Mouse (Mus musculus) stomach, postnatal 0 days (tissue): ENCODE data around the gene Zfp174. TPM values are rescaled to one million over a fixed set of nuclear protein-coding genes. Genes with fewer than 3 reads are reported as not detected.
A peak's percentile ranks its signal among the peaks of the same experiment; 100 is the strongest.
"Not testable (repeated sequence)": the region's sequence is repeated elsewhere in the genome, so short reads cannot be mapped to it uniquely, and the experiment has no call there.

Source experiments
- ATAC-seq: fragments of 200-750 bp; cut with Nextera tagmentation; 2 replicates; pipeline ENCODE4 v1.8.0; 2017; ENCODE audit not compliant: low FRiP score, low TSS enrichment
- DNase-seq: peaks from one replicate; pipeline ENCODE4 v3.0.0-alpha.2; 2016; ENCODE audit warnings: low spot score
- H3K27ac ChIP-seq: fragments of 300-500 bp; sonication (generic); replicated peaks from 2 replicates; pipeline ENCODE4 v1.5.1; 2014; ENCODE audit warnings: mild to moderate bottlenecking, control low read depth
- H3K27me3 ChIP-seq: fragments of 300-500 bp; sonication (generic); 2 replicates; pipeline ENCODE4 v1.6.1; 2014; ENCODE audit warnings: low read length; ENCODE audit not compliant: control insufficient read depth, insufficient read depth
- H3K36me3 ChIP-seq: fragments of 300-500 bp; sonication (generic); 2 replicates; pipeline ENCODE4 v1.6.1; 2014; ENCODE audit warnings: low read length, mixed read lengths; ENCODE audit not compliant: control insufficient read depth, insufficient read depth
- H3K4me1 ChIP-seq: fragments of 300-500 bp; sonication (generic); replicated peaks from 2 replicates; pipeline ENCODE4 v1.6.1; 2014; ENCODE audit warnings: antibody characterized with exemption; ENCODE audit not compliant: control insufficient read depth, insufficient read depth
- H3K4me2 ChIP-seq: fragments of 300-500 bp; sonication (generic); replicated peaks from 2 replicates; pipeline ENCODE4 v1.6.1; 2014; ENCODE audit warnings: low read depth, mild to moderate bottlenecking, control low read depth, moderate library complexity
- H3K4me3 ChIP-seq: fragments of 300-500 bp; sonication (generic); 2 replicates; pipeline ENCODE4 v1.5.1; 2014; ENCODE audit warnings: low read depth, low read length, control low read depth
- H3K9ac ChIP-seq: fragments of 300-500 bp; sonication (generic); 2 replicates; pipeline ENCODE4 v1.6.1; 2014; ENCODE audit warnings: mild to moderate bottlenecking, low read length, control low read depth, mixed read lengths
- H3K9me3 ChIP-seq: fragments of 300-500 bp; sonication (generic); 2 replicates; pipeline ENCODE4 v1.6.1; 2016; ENCODE audit warnings: low read length; ENCODE audit not compliant: control insufficient read depth
- CTCF ChIP-seq: IDR thresholded peaks from 2 replicates; pipeline ENCODE4 v1.5.1; 2016; ENCODE audit warnings: antibody characterized with exemption, low read depth, mild to moderate bottlenecking, moderate library complexity
- EP300 ChIP-seq: optimal IDR thresholded peaks from 2 replicates; pipeline ENCODE3; 2016; ENCODE audit warnings: antibody characterized with exemption
- WGBS: fragments of 180-500 bp; shearing (Covaris S2); extraction: QIAGEN DNeasy Blood & Tissue Kit; methylation state at CpG from one replicate; pipeline ENCODE4 v1.1.7; 2014; 5-methylcytosine and 5-hydroxymethylcytosine counted together
- polyA plus RNA-seq: library from polyadenylated mRNA; unstranded; fragments of >200 nt; fragmentation: Nextera tagmentation; extraction: Ambion mirVana; gene quantifications from 2 replicates; pipeline ENCODE4 v1.2.1, GENCODE M21; 2015

Zfp174 gene
- polyA plus RNA-seq, 1 experiment from 2014 or later: 0.44 TPM

DNA sequence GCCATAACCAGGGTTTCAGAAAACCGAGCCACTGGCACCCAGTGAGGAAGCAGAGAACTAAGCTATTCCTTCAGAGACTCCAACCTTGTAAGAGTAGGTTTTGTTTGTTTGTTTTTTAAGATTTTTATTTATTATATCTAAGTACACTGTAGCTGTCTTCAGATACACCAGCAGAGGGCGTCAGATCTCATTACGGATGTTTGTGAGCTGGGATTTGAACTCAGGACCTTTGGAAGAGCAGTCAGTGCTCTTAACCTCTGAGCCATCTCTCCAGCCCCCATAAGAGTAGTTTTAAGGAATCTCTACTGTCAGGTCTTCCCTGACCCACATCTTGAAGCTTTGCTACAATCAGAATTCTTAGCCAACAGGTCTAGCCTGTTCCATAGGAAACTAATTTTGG lies 1.3 kb downstream of the Zfp174 start:
- no peaks in the 10 kb centered on the region for H3K36me3 ChIP-seq
- DNase-seq: no peak
- 0 out of 2 replicates have a peak, but pooled peaks cover 3% of the 10 kb centered on the region for H3K4me1 ChIP-seq
- no peak overlapping the region for H3K9ac ChIP-seq
- H3K27me3 ChIP-seq: no peaks in the 10 kb centered on the region
- no peak overlapping the region for H3K4me2 ChIP-seq
- no peak for ATAC-seq
- H3K4me3 ChIP-seq: no peak overlapping the region
- TF ChIP-seq EP300 (no peak), CTCF (peak; percentile 40)
- no peaks in the 10 kb centered on the region for H3K9me3 ChIP-seq
- H3K27ac ChIP-seq: no peak overlapping the region
- WGBS: 72% methylated on average over 3 of the region's 3 CpGs

DNA sequence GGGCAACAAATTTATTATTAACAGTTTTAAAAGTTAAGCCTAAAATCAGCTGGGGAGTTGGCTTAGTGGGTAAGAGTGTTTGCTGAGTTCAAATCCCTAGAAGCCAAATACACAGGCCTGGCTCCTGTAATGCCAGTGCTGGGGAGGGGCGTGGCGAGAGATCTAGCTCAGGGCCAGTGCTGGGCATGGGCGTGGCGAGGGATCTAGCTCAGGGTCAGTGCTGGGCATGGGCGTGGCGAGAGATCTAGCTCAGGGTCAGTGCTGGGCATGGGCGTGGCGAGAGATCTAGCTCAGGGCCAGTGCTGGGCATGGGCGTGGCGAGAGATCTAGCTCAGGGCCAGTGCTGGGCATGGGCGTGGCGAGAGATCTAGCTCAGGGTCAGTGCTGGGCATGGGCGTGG lies 4.2 kb downstream of the Zfp174 start:
- not testable (repeated sequence) for H3K9ac ChIP-seq, DNase-seq, H3K4me1 ChIP-seq, H3K27ac ChIP-seq, H3K27me3 ChIP-seq, ATAC-seq, H3K36me3 ChIP-seq, H3K9me3 ChIP-seq, H3K4me2 ChIP-seq, H3K4me3 ChIP-seq
- 79% methylated on average over 11 of the region's 13 CpGs for WGBS

DNA sequence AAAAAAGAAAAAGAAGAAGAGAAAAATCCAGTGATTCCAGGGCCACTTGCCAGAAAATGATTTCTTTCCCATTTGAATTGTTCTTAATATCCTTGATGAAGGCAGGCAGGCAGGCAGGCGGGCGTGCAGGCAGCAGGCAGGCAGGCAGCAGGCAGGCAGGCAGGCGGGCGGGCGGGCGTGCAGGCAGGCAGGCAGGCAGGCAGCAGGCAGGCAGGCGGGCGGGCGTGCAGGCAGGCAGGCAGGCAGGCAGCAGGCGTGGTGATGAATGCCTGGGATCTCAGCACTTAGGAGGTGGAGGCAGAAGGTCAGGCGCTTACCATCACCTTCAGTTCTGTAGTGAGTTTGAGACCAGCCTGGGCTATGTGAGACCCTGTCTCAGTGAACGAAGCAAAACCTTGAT lies 5.5 kb downstream of the Zfp174 start:
- Histone ChIP-seq H3K9ac (no peak overlapping the region), H3K4me3 (no peak overlapping the region), H3K27ac (no peak overlapping the region), H3K27me3 (no peaks in the 10 kb centered on the region), H3K4me1 (0 out of 2 replicates have a peak, but pooled peaks cover 2% of the 10 kb centered on the region), H3K36me3 (no peaks in the 10 kb centered on the region), H3K4me2 (no peak overlapping the region), H3K9me3 (no peaks in the 10 kb centered on the region)
- TF ChIP-seq EP300 (no peak), CTCF (no peak)
- DNase-seq (peak; percentile 20), ATAC-seq (no peak)
- WGBS: 31% methylated on average over 12 of the region's 12 CpGs

DNA sequence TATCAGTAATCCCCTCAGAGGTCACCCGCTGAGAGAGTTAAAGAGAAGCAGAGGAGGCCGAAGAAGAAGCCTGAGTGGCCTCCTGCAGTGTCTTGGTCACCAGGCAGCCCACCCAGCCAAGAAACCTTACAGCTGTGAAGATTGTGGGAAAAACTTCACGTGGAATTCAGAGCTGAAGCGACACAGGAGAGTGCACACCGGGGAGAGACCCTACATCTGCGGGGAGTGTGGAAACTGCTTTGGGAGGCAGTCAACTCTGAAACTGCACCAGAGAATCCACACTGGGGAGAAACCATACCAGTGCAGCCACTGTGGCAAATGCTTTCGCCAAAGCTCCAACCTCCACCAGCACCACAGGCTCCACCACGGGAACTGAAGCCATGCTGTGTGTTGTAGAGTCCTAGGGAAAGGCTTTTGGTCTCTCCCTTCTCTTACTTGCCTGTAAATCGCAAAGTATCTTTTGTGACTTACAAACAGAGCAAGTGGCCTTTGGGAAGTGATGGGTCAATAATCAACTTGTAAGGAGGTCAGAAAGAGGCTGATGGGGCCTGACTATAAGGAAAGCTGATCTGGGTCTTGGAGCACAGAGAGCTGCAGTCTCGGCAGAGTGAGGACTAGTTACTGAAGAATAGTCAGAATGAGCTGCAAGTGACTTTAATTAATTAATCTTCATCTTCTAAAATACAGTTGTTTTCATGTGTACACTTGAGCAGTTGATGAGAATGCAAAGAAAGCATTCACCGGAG lies 7.5 kb downstream of the Zfp174 start:
- Histone ChIP-seq H3K9ac (no peak overlapping the region), H3K4me3 (no peak overlapping the region), H3K9me3 (no peaks in the 10 kb centered on the region), H3K4me1 (no peaks in the 10 kb centered on the region), H3K4me2 (no peak overlapping the region), H3K27me3 (no peaks in the 10 kb centered on the region), H3K27ac (no peak overlapping the region), H3K36me3 (no peaks in the 10 kb centered on the region)
- TF ChIP-seq CTCF (no peak), EP300 (no peak)
- WGBS: 71% methylated on average over 11 of the region's 11 CpGs
- ATAC-seq: no peak
- DNase-seq: no peak

DNA sequence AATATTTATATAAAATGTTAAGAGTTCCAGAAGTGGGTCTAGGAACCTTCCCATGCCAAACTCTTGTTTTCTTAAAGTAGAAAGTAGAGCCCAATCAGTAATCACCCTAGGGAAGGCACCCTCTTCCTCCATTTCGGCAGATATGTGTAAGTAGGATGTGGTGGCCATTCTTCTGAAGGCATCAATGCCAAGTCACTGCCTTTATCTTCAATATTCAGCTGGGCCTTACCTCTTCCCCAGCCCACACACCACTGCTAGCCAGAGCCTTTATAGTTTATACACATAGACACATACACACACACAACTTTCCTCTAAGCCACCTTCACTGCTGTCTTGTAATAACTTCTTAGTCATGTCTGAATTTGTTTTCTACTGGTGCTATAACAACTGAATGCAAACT lies 8.7 kb downstream of the Zfp174 start:
- no peak overlapping the region for H3K4me2 ChIP-seq
- no peaks in the 10 kb centered on the region for H3K36me3 ChIP-seq
- H3K27me3 ChIP-seq: no peaks in the 10 kb centered on the region
- H3K9ac ChIP-seq: no peak overlapping the region
- H3K4me1 ChIP-seq: no peaks in the 10 kb centered on the region
- ATAC-seq (no peak), DNase-seq (no peak)
- no peak for TF ChIP-seq CTCF
- TF ChIP-seq EP300: no peak
- no peak overlapping the region for H3K27ac ChIP-seq
- no peak overlapping the region for H3K4me3 ChIP-seq
- no peaks in the 10 kb centered on the region for H3K9me3 ChIP-seq
- WGBS: 79% methylated on average over 1 of the region's 1 CpGs

DNA sequence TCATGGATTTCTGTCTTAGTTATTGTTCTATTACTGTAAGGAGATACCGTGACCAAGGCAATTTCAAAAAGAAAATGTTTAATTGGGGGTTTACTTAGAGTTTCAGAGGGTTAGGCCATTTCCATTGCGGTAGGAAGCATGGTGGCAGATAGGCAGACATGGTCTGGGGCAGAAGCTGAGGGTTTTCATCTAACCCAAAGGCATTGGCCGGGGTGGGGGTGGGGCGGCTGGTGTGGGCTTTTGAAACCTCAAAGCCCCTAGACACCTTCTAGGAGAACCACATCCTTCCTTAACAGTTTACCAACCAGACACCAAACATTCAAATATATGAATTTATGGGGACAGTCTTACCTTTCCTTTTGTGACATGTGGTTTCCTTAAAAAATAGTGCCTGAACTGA lies 12.2 kb downstream of the Zfp174 start:
- TF ChIP-seq EP300 (no peak), CTCF (no peak)

More for the DNA sequence above, 12.2 kb downstream of the Zfp174 start:
- no peak for DNase-seq
- H3K36me3 ChIP-seq: no peaks in the 10 kb centered on the region
- no peak overlapping the region for H3K4me2 ChIP-seq
- no peak overlapping the region for H3K9ac ChIP-seq
- no peak overlapping the region for H3K27ac ChIP-seq
- H3K4me3 ChIP-seq: no peak overlapping the region
- no peaks in the 10 kb centered on the region for H3K9me3 ChIP-seq
- no peaks in the 10 kb centered on the region for H3K27me3 ChIP-seq
- no peaks in the 10 kb centered on the region for H3K4me1 ChIP-seq
- 89% methylated on average over 4 of the region's 4 CpGs for WGBS
- ATAC-seq: no peak
